Mouse (Mus musculus): ENCODE measurements around the gene H1f0.

Gene H1f0

DNA sequence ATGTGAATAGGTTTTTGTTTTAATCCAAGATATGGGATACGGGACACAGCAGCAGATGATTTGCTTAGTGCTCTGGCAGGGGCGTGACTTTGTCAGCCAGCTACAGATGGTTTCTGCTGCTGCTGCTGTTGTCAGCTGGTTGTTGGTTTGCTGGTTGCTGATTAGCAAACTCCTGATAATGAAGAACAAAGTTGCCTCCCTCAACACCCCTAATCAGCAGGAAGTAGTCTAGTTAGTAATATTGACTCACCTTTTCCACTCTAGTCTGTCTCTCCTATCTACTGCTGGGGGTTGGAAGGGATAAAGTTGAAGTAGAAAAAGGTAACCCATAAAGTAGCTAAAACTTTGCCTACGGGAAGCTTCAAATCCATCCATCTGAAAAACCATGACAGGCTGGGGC is 39.4 kb downstream of the H1f0 start:
- 85% methylated on average over 3 of the region's 3 CpGs for WGBS

DNA sequence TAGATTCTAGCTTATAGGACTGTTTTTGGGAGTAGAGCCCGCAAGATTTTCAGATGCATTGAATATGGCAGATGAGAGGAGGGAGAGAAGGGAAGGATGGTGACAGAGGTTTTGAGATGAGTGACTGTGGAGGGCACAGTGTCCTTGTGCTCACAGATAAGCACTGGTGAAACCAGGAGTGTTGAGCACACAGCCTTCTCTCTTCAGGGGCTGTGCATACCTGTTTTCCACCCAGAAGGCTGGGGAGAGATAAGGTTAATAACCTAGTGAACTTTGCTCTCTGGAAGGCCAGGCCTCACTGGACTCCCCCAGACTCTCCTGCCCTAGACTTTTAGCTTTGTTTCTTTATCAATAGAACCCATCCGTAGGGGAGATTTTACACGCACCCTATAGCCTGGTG is 40.2 kb downstream of the H1f0 start:
- WGBS, result 85% methylated on average over 3 of the region's 3 CpGs

DNA sequence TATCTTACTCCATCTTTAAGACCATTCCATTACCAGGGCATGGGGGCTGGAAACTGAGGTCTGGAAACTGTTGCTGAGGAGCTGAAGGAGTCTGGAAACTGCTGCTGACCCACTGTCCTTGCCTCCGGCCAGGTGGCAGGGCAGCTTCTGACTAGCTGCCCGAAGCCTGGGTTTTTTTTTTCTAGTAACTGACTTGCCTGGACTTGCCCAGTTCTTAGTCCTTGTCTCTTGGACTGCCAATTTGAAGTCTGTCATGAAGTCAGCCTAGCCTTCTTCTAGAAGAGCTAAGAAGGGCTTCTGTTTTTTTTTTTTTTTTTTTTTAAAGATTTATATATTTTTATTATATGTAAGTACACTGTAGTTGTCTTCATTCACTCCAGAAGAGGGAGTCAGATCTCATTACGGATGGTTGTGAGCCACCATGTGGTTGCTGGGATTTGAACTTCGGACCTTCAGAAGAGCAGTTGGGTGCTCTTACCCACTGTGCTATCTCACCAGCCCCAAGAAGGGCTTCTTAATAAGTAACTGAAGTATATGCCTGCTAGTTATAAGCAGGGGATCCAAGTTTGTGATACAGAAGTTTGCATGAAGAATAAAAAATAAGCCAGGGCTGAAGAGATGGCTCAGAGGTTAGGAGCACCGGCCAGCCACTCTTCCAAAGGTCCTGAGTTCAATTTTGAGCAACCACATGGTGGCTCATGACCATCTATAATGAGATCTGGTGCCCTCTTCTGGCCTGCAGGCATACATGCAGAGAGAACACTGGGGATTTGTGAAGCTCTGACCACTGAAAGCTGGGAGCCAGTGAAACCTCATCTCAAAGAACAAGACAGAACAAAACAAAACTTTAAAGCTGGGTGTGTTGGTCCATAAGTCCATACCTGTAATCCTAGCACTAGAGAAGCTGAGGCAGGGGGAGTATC is 43.1 kb downstream of the H1f0 start:
- WGBS, result 59% methylated on average over 5 of the region's 5 CpGs

DNA sequence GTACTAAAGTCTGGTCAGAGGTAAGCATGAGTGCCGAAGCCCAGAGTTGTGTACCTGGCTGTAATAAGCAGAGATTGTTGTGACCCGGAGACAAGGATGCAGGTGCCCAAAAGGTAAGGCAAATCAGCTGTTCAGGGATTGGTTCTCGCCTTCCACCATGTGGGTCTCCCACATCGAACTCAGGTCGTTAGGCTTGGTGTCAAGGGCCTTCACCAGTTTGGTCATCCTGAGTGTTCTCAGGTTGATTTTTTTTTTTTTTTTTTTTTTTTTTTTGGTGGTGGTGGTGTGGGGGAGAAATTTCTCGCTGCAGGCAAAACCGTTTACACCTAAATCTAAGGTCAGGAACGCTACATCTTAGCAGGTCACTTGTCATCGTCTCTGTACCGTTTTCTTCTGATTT is 46.2 kb downstream of the H1f0 start:
- WGBS, result 38% methylated on average over 10 of the region's 10 CpGs

DNA sequence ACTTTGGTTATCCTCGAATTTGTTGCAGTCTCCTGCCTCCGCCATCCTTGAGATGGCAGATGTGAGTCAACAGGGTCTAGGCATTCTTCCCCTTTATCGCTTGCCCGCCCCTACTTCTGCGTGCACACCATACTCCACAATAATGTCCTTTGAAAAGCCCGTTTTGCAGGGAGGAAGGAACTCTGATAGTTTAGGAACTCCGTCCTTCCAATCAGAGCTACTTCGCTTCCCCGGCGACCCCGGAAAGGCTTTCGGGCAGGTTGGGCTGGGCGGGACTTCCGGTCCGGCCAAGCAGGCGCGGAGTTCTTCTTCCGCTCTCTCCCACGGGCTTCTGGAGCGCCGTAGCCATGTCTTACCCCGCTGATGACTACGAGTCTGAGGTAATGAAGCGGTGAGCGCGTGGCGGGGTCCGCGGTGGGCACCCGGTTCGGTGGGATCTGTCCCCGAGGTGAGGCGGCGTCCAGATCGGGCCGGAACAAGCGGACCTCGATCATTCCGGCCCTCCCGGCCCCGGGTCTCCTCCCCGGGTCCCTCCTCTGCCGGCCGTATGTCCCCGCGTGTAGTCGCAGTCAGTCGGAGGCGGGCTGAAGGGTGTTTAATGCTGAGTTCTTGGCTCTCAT is 46.8 kb downstream of the H1f0 start, which contains the start of gene Eif3l:
TSS of gene Eif3l (plus strand) at position 267 of the 620 bp plus-strand sequence.
- under 1% methylated on average over 49 of the region's 49 CpGs for WGBS

DNA sequence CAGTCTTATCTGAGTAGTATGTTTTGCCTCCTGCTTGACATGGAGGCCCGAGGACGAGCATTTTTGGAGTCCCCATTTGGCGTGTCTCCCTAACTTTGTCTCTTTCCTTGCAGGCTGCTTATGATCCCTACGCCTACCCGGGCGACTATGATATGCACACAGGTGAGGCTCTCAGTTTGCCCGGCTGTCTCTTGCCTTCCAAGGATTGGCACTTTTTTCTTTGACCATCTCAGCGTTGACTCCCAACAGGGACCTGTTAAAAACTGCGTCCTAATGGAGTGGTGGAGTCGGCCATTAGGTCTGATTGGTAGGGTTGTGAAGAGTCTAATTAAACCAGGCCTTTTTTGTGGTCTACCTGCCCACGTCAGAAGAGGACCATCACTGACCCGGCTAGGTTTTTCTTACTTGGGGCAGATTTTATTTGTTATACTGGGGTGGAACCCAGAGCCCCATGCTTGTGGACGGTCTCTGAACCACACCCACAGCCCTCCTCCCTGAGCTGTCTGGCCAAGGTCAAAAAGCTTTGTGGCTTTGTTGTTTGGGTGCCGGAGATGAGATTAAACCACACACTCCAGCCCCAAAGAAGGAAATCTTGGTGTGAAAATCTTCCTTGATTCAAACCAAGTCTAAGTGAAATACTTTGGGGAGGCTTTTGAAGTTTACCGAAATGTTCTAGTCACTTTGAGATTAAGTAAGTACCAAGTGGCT is 47.6 kb downstream of the H1f0 start:
- 33% methylated on average over 15 of the region's 15 CpGs for WGBS

DNA sequence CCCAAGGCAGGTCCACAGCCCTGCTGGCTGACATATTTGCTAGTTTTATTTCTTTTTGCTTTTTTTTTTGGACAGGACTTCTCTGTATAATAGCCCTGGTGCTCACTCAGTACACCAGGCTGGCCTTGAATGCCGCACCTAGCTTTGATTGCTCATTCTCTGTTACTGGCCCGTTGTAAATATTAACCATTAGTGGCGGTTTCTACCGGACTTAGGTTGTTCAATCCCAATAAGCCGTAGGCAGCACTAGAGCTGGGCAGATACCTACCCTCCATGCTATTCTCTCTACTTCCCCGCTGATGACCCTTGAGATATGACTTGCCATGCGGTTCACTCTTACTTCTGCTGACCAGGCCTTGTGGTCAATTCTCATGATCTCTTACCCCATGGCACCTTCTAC is 51.3 kb downstream of the H1f0 start:
- WGBS, result 97% methylated on average over 7 of the region's 7 CpGs

Measured in cerebral cortex, adult 2 months (tissue).